Mouse (Mus musculus): ENCODE data around the gene Cetn2. TPM values are rescaled to one million over a fixed set of nuclear protein-coding genes. Genes with fewer than 3 reads are reported as not detected.

Gene Cetn2
- total RNA-seq (2023) = 16.7 and 17.7 TPM in 2 replicates

GRCm38 (mm10) chrX:72917884-72918681 is at the start of gene Cetn2, which contains the start of gene Nsdhl:
Gene Cetn2, minus strand, starts transcription at chrX:72918411.
Gene Nsdhl, plus strand, starts transcription at chrX:72918557.

Other genes with a start within 250 kb of the Cetn2 start
- gene Gabrq, start 93.2 kb downstream of the Cetn2 start, total RNA-seq (2023) = not detected in 2 replicates
- 4.4 and 5.0 TPM in 2 replicates for gene Nsdhl, start 146 bp upstream of the Cetn2 start, total RNA-seq (2023)
- gene Zfp185, start 68.9 kb upstream of the Cetn2 start, total RNA-seq (2023) = not detected in 2 replicates
- gene Pnma5, start 118.7 kb upstream of the Cetn2 start, total RNA-seq (2023) = 1.6 and 1.9 TPM in 2 replicates
- not detected in 2 replicates for gene Pnma3, start 146.4 kb upstream of the Cetn2 start, total RNA-seq (2023)
- gene Xlr4a, start 164.1 kb upstream of the Cetn2 start, total RNA-seq (2023) = 0.59 and 2.4 TPM in 2 replicates
- gene Xlr3a, start 178.7 kb upstream of the Cetn2 start, total RNA-seq (2023) = not detected in 2 replicates
- 0.32 TPM in 1 of 2 replicates, not detected in the other for gene Gm14685, start 198.6 kb upstream of the Cetn2 start, total RNA-seq (2023)
- gene Xlr5b, start 230.4 kb upstream of the Cetn2 start, total RNA-seq (2023) = not detected in 2 replicates
- 0.43 TPM in 1 of 2 replicates, not detected in the other for gene DXBay18, start 231.0 kb upstream of the Cetn2 start, total RNA-seq (2023)

All from neutrophil, adult 65 days (primary cell).